Mouse (Mus musculus) layer of hippocampus, adult 8-10 months (tissue): Measurements from ENCODE around the gene Gimap4. TPM values are rescaled to one million over a fixed set of nuclear protein-coding genes. Genes with fewer than 3 reads are reported as not detected.

ENCODE experiments used
- DNase-seq, 2 experiments: peaks; one replicate each; pipeline ENCODE4 v3.0.0; 2022; ENCODE audit warnings: low spot score in 2 of 2
- total RNA-seq, 4 experiments: library from RNA; stranded (reverse); gene quantifications; 2 replicates each; pipeline ENCODE4 v1.2.4; 2022

Gimap4 gene
- under 1 TPM in 2 of 4 experiments, not detected in 2; 0.31 to 0.48 TPM for total RNA-seq

GRCm38 (mm10) chr6:48684319-48684718, at the start of gene Gimap4:
Gimap4 (plus strand) TSS chr6:48684549.
- DNase-seq, result no peak

- DNase-seq, result no peak
Measured at GRCm38 (mm10) chr6:48635105-48635504, 49.2 kb upstream of the Gimap4 start.

- no peak for DNase-seq
Measured at GRCm38 (mm10) chr6:48636515-48636914, 47.8 kb upstream of the Gimap4 start.

- no peak for DNase-seq
Measured at GRCm38 (mm10) chr6:48637811-48638500, 46.4 kb upstream of the Gimap4 start.

- DNase-seq, result no peak
Measured at GRCm38 (mm10) chr6:48638553-48638952, 45.8 kb upstream of the Gimap4 start.

GRCm38 (mm10) chr6:48641391-48641790, 43.0 kb upstream of the Gimap4 start:
- no peak for DNase-seq

GRCm38 (mm10) chr6:48642764-48643292, 41.5 kb upstream of the Gimap4 start:
- DNase-seq, result no peak

- peak in 1 of 2 experiments; percentile 66 for DNase-seq
Measured at GRCm38 (mm10) chr6:48645660-48646308, 38.6 kb upstream of the Gimap4 start.

GRCm38 (mm10) chr6:48646309-48646690, 38.0 kb upstream of the Gimap4 start:
- no peak for DNase-seq

- no peak for DNase-seq
Measured at GRCm38 (mm10) chr6:48646995-48647394, 37.4 kb upstream of the Gimap4 start, which contains the start of gene Gimap8. Gimap8 (plus strand) TSS chr6:48647234.

GRCm38 (mm10) chr6:48647611-48648010, 36.7 kb upstream of the Gimap4 start:
- no peak for DNase-seq

- no peak for DNase-seq
Measured at GRCm38 (mm10) chr6:48648779-48649178, 35.6 kb upstream of the Gimap4 start.

GRCm38 (mm10) chr6:48650041-48650440, 34.3 kb upstream of the Gimap4 start:
- DNase-seq, result no peak

- no peak for DNase-seq
Measured at GRCm38 (mm10) chr6:48658721-48659120, 25.6 kb upstream of the Gimap4 start.

GRCm38 (mm10) chr6:48664750-48665149, 19.6 kb upstream of the Gimap4 start:
- no peak for DNase-seq

GRCm38 (mm10) chr6:48665471-48665870, 18.9 kb upstream of the Gimap4 start:
- no peak for DNase-seq

- no peak for DNase-seq
Measured at GRCm38 (mm10) chr6:48666159-48666586, 18.2 kb upstream of the Gimap4 start.

GRCm38 (mm10) chr6:48668022-48668421, 16.3 kb upstream of the Gimap4 start:
- no peak for DNase-seq

GRCm38 (mm10) chr6:48669446-48669969, 14.8 kb upstream of the Gimap4 start:
- no peak for DNase-seq

GRCm38 (mm10) chr6:48674291-48675058, 9.9 kb upstream of the Gimap4 start:
- DNase-seq, result no peak

GRCm38 (mm10) chr6:48675400-48675930, 8.9 kb upstream of the Gimap4 start:
- DNase-seq, result no peak
